Mouse (Mus musculus) heart, embryonic 11.5 days (tissue): ENCODE measurements around the gene Fmo1. TPM values are rescaled to one million over a fixed set of nuclear protein-coding genes. Genes with fewer than 3 reads are reported as not detected.

Source experiments
- ATAC-seq: fragments of 200-750 bp; cut with Nextera tagmentation; replicated peaks from 2 replicates; pipeline ENCODE4 v1.8.0; 2017; ENCODE audit warnings: moderate library complexity; ENCODE audit not compliant: insufficient number of reproducible peaks, low FRiP score, low TSS enrichment
- H3K27ac ChIP-seq: fragments of 300-500 bp; sonication (generic); 2 replicates; pipeline ENCODE4 v1.5.1; 2014; ENCODE audit warnings: mild to moderate bottlenecking, low read depth, low read length
- H3K27me3 ChIP-seq: fragments of 300-500 bp; sonication (generic); 2 replicates; pipeline ENCODE4 v1.6.1; 2014; ENCODE audit warnings: mild to moderate bottlenecking, low read length, mixed read lengths; ENCODE audit not compliant: control insufficient read depth, insufficient read depth
- H3K36me3 ChIP-seq: fragments of 300-500 bp; sonication (generic); 2 replicates; pipeline ENCODE4 v1.6.1; 2014; ENCODE audit warnings: mild to moderate bottlenecking, low read length, moderate library complexity, mixed read lengths; ENCODE audit not compliant: control insufficient read depth, insufficient read depth
- H3K4me1 ChIP-seq: fragments of 300-500 bp; sonication (generic); 2 replicates; pipeline ENCODE4 v1.6.1; 2014; ENCODE audit warnings: low read length; ENCODE audit not compliant: control insufficient read depth, insufficient read depth
- H3K4me2 ChIP-seq: fragments of 300-500 bp; sonication (generic); 2 replicates; pipeline ENCODE4 v1.6.1; 2014; ENCODE audit warnings: mild to moderate bottlenecking, moderate library complexity
- H3K4me3 ChIP-seq: fragments of 300-500 bp; sonication (generic); 2 replicates; pipeline ENCODE4 v1.5.1; 2014; ENCODE audit warnings: low read depth, low read length
- H3K9ac ChIP-seq: fragments of 300-500 bp; sonication (generic); 2 replicates; pipeline ENCODE4 v1.6.1; 2014; ENCODE audit warnings: mild to moderate bottlenecking, low read depth, low read length, moderate library complexity
- H3K9me3 ChIP-seq: fragments of 300-500 bp; sonication (generic); replicated peaks from 2 replicates; pipeline ENCODE4 v1.6.1; 2016; ENCODE audit warnings: low read length; ENCODE audit not compliant: control insufficient read depth
- WGBS: fragments of 180-500 bp; shearing (Covaris S2); extraction: QIAGEN DNeasy Blood & Tissue Kit; methylation state at CpG from one replicate; pipeline ENCODE4 v1.1.7; 2014; ENCODE audit not compliant: insufficient replicate concordance; 5-methylcytosine and 5-hydroxymethylcytosine counted together
- polyA plus RNA-seq: library from polyadenylated mRNA; unstranded; fragments of >200 nt; fragmentation: Nextera tagmentation; extraction: Ambion mirVana; gene quantifications from 2 replicates; pipeline ENCODE4 v1.2.1, GENCODE M21; 2014

Fmo1 gene
- polyA plus RNA-seq: 1.8 TPM in 2 replicates

DNA sequence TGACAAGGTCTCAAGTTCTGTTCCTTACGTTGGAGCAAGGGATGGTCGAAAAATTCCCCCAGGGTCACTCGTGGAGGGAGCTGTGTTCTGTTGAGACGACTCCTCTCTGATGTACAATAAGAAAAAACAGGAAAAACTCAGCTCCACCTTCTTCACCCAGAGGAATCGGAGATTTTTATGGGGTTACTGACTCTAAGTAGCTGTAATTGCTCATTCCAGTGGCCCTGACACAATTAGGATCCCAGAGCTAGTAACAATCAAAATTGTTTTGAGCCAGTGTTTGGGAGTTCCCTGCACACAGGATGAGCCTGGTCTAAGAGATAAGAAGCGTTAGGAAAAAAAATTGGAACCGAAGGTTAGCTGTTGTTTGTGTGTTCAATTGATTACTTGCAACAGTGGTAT lies at the start of gene Fmo1:
Gene Fmo1, minus strand, starts transcription at position 331 of the 402 bp plus-strand sequence.
- WGBS: 48% methylated on average over 7 of the region's 7 CpGs
- no peak within 1 kb of the TSS for H3K4me2 ChIP-seq
- no peak for ATAC-seq

DNA sequence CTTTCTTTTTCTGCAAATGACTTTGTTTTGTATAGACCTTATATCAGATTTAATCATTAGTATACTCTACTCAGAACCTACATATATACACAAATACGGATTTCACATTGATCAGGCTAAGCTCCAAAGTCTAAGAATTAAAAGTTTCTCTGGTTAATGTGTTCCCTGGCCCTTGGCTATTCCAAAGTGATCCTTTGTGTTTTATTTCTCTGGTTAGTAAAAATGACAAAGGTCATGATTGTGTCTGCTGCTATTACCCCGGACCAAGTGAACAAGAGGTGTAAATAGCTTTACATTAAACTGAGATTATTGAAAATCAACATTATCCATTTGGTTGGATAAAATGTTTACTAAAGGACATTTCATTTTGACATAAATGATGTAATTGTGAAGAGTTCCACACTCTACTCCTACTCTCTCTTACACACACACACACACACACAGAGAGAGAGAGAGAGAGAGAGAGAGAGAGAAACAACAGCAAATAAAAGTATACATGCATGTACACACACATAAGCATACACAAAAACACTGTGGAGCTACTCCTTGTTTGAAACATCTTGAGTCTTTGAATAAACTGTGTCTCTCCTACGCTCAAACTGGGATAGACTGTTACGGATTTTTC lies 48.6 kb upstream of the Fmo1 start:
- H3K4me1 ChIP-seq: no peaks in the 10 kb centered on the region
- H3K4me3 ChIP-seq: no peak overlapping the region
- no peaks in the 10 kb centered on the region for H3K27me3 ChIP-seq
- 83% methylated on average over 4 of the region's 4 CpGs for WGBS
- H3K9ac ChIP-seq: no peak overlapping the region
- H3K36me3 ChIP-seq: no peaks in the 10 kb centered on the region
- no peak for ATAC-seq
- H3K9me3 ChIP-seq: no peaks in the 10 kb centered on the region
- no peak overlapping the region for H3K4me2 ChIP-seq
- no peak overlapping the region for H3K27ac ChIP-seq

More for the DNA sequence above, at the start of gene Fmo1:
- Histone ChIP-seq H3K4me1 (no peaks in the 10 kb centered on the region), H3K9ac (no peak within 1 kb of the TSS), H3K36me3 (no peaks in the 10 kb centered on the region), H3K9me3 (no peaks in the 10 kb centered on the region), H3K4me3 (no peak within 1 kb of the TSS), H3K27me3 (no peaks in the 10 kb centered on the region), H3K27ac (no peak within 1 kb of the TSS)

DNA sequence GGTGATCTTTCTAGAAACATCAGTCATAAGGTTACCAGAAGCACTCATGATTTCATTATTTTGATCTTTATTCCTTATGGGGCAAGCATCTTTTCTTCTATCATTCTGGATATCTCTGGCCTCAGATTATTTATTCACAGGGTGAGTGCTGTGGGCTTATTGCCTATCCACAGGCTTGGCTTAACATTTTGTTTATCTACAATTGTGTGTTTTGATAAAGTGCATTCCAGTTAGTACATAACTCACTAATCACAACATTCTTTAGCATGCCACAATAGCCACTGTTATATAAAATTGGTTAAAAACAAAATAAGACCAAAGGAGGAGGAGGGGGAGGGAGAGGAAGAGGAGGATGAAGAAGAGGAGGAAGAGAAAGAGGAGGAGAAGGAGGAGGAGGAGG lies 45.7 kb upstream of the Fmo1 start:
- no peak for ATAC-seq
- Histone ChIP-seq H3K9me3 (no peaks in the 10 kb centered on the region), H3K9ac (no peak overlapping the region), H3K27me3 (no peaks in the 10 kb centered on the region), H3K36me3 (no peaks in the 10 kb centered on the region), H3K4me3 (no peak overlapping the region), H3K27ac (no peak overlapping the region), H3K4me2 (no peak overlapping the region), H3K4me1 (no peaks in the 10 kb centered on the region)

DNA sequence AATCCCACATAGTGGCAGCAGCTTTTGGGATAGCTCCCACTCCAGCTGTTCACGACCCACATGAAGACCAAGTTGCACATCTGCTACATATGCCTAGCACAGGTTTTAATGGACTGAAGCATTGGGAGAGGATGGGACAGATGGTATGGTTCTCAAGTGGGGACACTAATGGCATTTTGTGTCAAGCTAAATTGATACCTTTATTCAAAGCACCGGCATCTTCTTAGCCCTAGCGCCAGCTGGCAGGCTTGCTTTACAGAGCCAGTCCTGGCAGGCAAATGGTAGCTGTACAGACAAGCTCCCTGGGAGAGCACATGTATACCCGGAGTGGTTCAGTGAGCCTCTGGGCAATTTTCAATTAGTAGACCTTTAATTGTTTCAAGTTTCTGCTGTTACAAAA lies 35.5 kb upstream of the Fmo1 start:
- H3K27me3 ChIP-seq: no peaks in the 10 kb centered on the region
- H3K9ac ChIP-seq: no peak overlapping the region
- no peak overlapping the region for H3K4me2 ChIP-seq
- no peak overlapping the region for H3K27ac ChIP-seq
- H3K4me3 ChIP-seq: no peak overlapping the region
- 79% methylated on average over 4 of the region's 4 CpGs for WGBS
- H3K36me3 ChIP-seq: no peaks in the 10 kb centered on the region
- H3K4me1 ChIP-seq: no peaks in the 10 kb centered on the region
- no peaks in the 10 kb centered on the region for H3K9me3 ChIP-seq
- no peak for ATAC-seq

DNA sequence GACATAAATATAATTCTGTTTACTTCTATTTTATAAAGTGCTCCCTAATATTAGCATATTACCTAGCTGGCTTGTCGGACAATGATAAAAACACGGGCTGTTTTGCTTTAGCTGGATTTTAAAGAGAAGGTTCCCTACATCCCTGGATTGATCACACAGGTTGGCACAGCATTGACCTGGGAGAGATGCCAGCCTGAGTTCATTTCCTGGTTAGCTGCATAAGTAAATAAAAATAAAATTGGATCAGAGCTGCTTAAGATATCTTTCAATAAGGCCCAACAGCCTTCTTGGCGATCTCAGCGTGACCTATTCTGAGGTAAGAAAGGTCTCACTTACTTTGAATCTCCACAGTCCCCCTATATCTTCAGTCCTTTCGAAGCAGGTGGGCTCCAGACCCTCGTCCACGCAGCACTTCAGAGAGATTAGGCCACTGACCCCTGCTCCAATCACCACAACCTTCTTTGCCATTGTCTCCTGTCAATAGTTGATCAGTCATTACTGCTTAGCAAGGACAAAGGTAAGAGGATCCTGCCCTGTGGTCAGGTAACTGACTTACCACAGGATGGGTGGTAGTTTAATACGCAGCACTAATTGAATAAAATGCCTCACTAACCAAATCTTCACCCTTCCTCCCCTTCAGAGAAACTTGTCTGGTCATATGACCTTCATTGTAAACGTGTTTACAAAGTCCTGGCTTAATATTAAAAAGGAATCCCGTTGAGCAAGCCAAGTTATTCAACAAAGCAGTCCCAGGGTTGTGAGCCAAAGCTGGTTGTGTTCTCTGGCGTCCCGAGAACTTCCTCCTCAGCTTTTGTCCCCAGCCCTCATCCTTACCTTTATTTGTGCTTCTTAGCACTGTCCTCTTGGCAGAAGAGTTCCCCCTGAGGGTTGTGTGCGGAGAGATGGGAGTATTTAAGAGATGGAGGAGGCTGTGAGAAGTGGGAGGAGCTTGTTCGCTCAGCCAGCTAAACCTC lies 31.7 kb upstream of the Fmo1 start, which contains the start of gene Fmo2:
Gene Fmo2, minus strand, starts transcription at position 889 of the 974 bp plus-strand sequence.
- Histone ChIP-seq H3K27me3 (no peaks in the 10 kb centered on the region), H3K9me3 (no peaks in the 10 kb centered on the region), H3K27ac (no peak within 1 kb of the TSS), H3K4me1 (no peaks in the 10 kb centered on the region), H3K9ac (no peak within 1 kb of the TSS), H3K4me2 (no peak within 1 kb of the TSS), H3K36me3 (no peaks in the 10 kb centered on the region), H3K4me3 (no peak within 1 kb of the TSS)
- no peak for ATAC-seq
- whole genome bisulfite sequencing: 66% methylated on average over 14 of the region's 14 CpGs

DNA sequence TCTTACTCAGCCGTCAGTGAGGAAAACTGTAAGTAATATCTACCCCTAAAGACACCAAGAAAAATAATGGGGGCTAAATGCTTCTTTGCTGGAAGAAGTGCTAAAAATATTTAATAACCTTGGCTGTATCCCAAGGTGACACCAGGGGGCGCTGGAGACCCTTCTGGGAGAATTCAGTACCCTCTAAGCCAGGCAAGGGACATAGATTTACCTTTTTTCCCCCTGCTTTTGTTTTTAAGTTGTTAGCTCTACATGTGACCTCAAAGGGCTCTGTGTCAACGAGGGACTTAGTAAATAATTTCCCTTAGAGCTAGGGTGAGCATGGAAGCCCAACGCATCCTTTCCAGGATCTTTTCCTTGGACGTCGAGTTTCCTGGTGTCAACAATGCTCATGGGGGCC lies 29.5 kb upstream of the Fmo1 start:
- 43% methylated on average over 6 of the region's 6 CpGs for WGBS
- no peak for ATAC-seq
- H3K4me1 ChIP-seq: no peaks in the 10 kb centered on the region

DNA sequence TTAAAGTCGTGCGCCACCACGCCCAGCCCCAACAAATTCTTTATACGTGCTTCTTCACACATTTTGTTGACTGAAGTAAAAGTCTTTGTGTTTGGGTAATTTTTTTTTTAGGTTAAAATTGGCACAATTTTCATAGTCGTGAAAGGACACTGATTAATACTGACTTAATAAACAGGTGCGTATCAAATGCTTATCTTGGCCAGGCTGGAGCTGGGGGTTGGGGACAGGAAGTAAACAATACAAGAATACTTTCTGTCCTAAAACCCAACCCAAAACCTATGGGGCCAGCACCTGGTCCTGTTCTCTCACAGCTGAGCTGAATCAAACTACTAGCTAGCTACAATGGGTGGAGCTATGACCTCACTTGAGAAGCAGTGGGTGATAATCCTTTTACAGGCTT lies 26.6 kb upstream of the Fmo1 start:
- H3K4me2 ChIP-seq: no peak overlapping the region
- ATAC-seq: no peak
- 84% methylated on average over 6 of the region's 6 CpGs for WGBS
- H3K4me3 ChIP-seq: no peak overlapping the region
- H3K36me3 ChIP-seq: no peaks in the 10 kb centered on the region
- H3K27ac ChIP-seq: no peak overlapping the region
- H3K9ac ChIP-seq: no peak overlapping the region
- no peaks in the 10 kb centered on the region for H3K9me3 ChIP-seq
- no peaks in the 10 kb centered on the region for H3K27me3 ChIP-seq
- no peaks in the 10 kb centered on the region for H3K4me1 ChIP-seq

More for the DNA sequence above, 29.5 kb upstream of the Fmo1 start:
- Histone ChIP-seq H3K9me3 (no peaks in the 10 kb centered on the region), H3K27me3 (no peaks in the 10 kb centered on the region), H3K36me3 (no peaks in the 10 kb centered on the region), H3K27ac (no peak overlapping the region), H3K4me2 (no peak overlapping the region), H3K4me3 (no peak overlapping the region), H3K9ac (no peak overlapping the region)

DNA sequence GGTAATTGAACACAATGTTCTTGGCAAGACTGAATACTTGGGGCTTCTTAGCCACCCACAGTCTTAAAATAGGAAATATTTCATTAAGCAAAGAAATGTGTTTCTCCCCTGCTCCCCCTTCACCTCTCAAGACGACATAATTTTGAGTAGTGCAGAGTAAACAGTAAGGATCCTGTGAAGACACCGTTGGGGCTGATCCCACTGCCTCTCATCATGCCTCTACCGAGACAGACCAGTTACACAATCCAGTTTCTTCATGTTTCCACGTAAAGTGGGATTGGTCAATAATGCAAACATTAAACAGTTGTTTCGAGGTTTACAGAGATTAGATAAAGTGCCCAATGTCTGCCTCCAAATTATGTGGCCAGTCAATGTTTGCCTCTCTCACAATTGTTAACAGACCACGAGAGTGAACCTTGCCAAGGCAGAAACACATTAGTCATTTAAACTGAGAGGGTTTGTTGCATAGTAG lies 25.6 kb upstream of the Fmo1 start:
- no peak for ATAC-seq

More for the DNA sequence above, 25.6 kb upstream of the Fmo1 start:
- Histone ChIP-seq H3K36me3 (no peaks in the 10 kb centered on the region), H3K4me2 (no peak overlapping the region), H3K27me3 (no peaks in the 10 kb centered on the region), H3K9me3 (no peaks in the 10 kb centered on the region), H3K27ac (no peak overlapping the region), H3K4me3 (no peak overlapping the region), H3K4me1 (no peaks in the 10 kb centered on the region), H3K9ac (no peak overlapping the region)
- WGBS: 59% methylated on average over 6 of the region's 6 CpGs
